In genomic region chr5:39803457-39803856, GRCm38 (mm10) we compare ENCODE assay signal across 17 mouse cellular contexts. TPM values are rescaled to one million over a fixed set of nuclear protein-coding genes. Genes with fewer than 3 reads are reported as not detected.
A peak's percentile ranks its signal among the peaks of the same experiment; 100 is the strongest.
DNase-seq lines count a peak whose midpoint lies in the region; ATAC-seq and TF ChIP-seq lines count a peak whose summit lies in the region.
"Had no signal": no experiment of that assay in that cellular context is flagged by ENCODE, and none has a peak within 500 bp of the region (broad histone marks: within the 10 kb centered on the region; RNA-seq: fewer than 3 reads in every experiment).

No protein-coding gene starts in this region.

- no peak overlapping the region for H3K4me2 ChIP-seq in kidney, embryonic 15.5 days
- H3K4me2 ChIP-seq in forebrain, postnatal 0 days (ENCODE audit: low read depth): no peak overlapping the region
- H3K4me2 ChIP-seq in kidney, embryonic 14.5 days (replicated peaks; ENCODE audit: low read depth, low read length): no peak overlapping the region
- H3K4me2 ChIP-seq: embryonic facial prominence, embryonic 13.5 days; midbrain, embryonic 12.5 days; neural tube, embryonic 13.5 days had no signal

- H3K4me3 ChIP-seq in kidney, embryonic 15.5 days (replicated peaks): no peak overlapping the region
- H3K4me3 ChIP-seq in forebrain, postnatal 0 days (ENCODE audit: low read depth, low read length): no peak overlapping the region
- H3K4me3 ChIP-seq in kidney, embryonic 14.5 days (ENCODE audit: low read length): no peak overlapping the region
- H3K4me3 ChIP-seq: embryonic facial prominence, embryonic 13.5 days; heart, adult 2 months; midbrain, embryonic 12.5 days; neural tube, embryonic 13.5 days had no signal

- H3K9me3 ChIP-seq in kidney, embryonic 15.5 days (replicated peaks): no peaks in the 10 kb centered on the region
- H3K9me3 ChIP-seq in forebrain, postnatal 0 days (ENCODE audit: low read length): no peaks in the 10 kb centered on the region
- H3K9me3 ChIP-seq in kidney, embryonic 14.5 days (ENCODE audit: control insufficient read depth, low read length): no peaks in the 10 kb centered on the region
- H3K9me3 ChIP-seq: embryonic facial prominence, embryonic 13.5 days; midbrain, embryonic 12.5 days; neural tube, embryonic 13.5 days had no signal

- TF ChIP-seq CTCF in forebrain, postnatal 0 days (IDR thresholded peaks at IDR 0.05; ENCODE audit: low read depth): no peak

- no peaks in the 10 kb centered on the region for H3K36me3 ChIP-seq in kidney, embryonic 15.5 days
- H3K36me3 ChIP-seq in forebrain, postnatal 0 days (ENCODE audit: insufficient read depth): no peaks in the 10 kb centered on the region
- no peaks in the 10 kb centered on the region for H3K36me3 ChIP-seq in kidney, embryonic 14.5 days (ENCODE audit: control insufficient read depth, insufficient read depth, low read length)
- H3K36me3 ChIP-seq: embryonic facial prominence, embryonic 13.5 days; midbrain, embryonic 12.5 days; neural tube, embryonic 13.5 days had no signal

- no peak for ATAC-seq in kidney, embryonic 15.5 days (replicated peaks; ENCODE audit: low FRiP score)
- peak; percentile 93 for ATAC-seq in forebrain, postnatal 0 days
- no peak for ATAC-seq in kidney, embryonic 14.5 days (ENCODE audit: low FRiP score, low TSS enrichment)
- ATAC-seq: intestine, postnatal 0 days; lung, postnatal 0 days had no signal

- 61% methylated on average over 3 of the region's 3 CpGs for WGBS in kidney, embryonic 15.5 days
- WGBS in forebrain, postnatal 0 days: 17% methylated on average over 3 of the region's 3 CpGs
- 62% methylated on average over 3 of the region's 3 CpGs for WGBS in kidney, embryonic 14.5 days

- no peak overlapping the region for H3K27ac ChIP-seq in kidney, embryonic 15.5 days
- H3K27ac ChIP-seq in forebrain, postnatal 0 days (ENCODE audit: low read depth, low read length): peak overlapping the region; percentile 60
- no peak overlapping the region for H3K27ac ChIP-seq in kidney, embryonic 14.5 days (ENCODE audit: low read depth, low read length)
- H3K27ac ChIP-seq: embryonic facial prominence, embryonic 13.5 days; heart, adult 2 months; midbrain, embryonic 12.5 days; neural tube, embryonic 13.5 days; stomach, postnatal 0 days had no signal

- no peaks in the 10 kb centered on the region for H3K27me3 ChIP-seq in kidney, embryonic 15.5 days
- no peaks in the 10 kb centered on the region for H3K27me3 ChIP-seq in forebrain, postnatal 0 days (ENCODE audit: insufficient read depth, low read length)
- H3K27me3 ChIP-seq in kidney, embryonic 14.5 days (ENCODE audit: control insufficient read depth, insufficient read depth, low read length): no peaks in the 10 kb centered on the region
- H3K27me3 ChIP-seq: embryonic facial prominence, embryonic 13.5 days; midbrain, embryonic 12.5 days; neural tube, embryonic 13.5 days had no signal

- DNase-seq in kidney, postnatal 10 days: peak; percentile 4
- DNase-seq in forebrain, postnatal 0 days: peak; percentile 83
- peak; percentile 34 for DNase-seq in layer of hippocampus, adult 9-11 months
- DNase-seq in right cerebral cortex, postnatal 10 days (ENCODE audit: low spot score in 2 of 2): peak; percentile 49 to 62
- no peak for DNase-seq in spleen, postnatal 10 days (ENCODE audit: low spot score in 2 of 2)
- DNase-seq in lung, postnatal 36 days: no peak
- DNase-seq: cerebellum, postnatal 25 days; heart, adult 2 months; thymus, postnatal 4 days had no signal

- no peaks in the 10 kb centered on the region for H3K4me1 ChIP-seq in kidney, embryonic 15.5 days
- H3K4me1 ChIP-seq in forebrain, postnatal 0 days (ENCODE audit: insufficient read depth): peaks cover 7% of the 10 kb centered on the region; the same call in 1 of the 2 replicates
- no peaks in the 10 kb centered on the region for H3K4me1 ChIP-seq in kidney, embryonic 14.5 days (ENCODE audit: control insufficient read depth, insufficient read depth, low read length)
- H3K4me1 ChIP-seq: embryonic facial prominence, embryonic 13.5 days; midbrain, embryonic 12.5 days had no signal

- H3K9ac ChIP-seq in kidney, embryonic 15.5 days: no peak overlapping the region
- H3K9ac ChIP-seq in forebrain, postnatal 0 days: no peak overlapping the region; the same call in 1 of the 2 replicates
- H3K9ac ChIP-seq in kidney, embryonic 14.5 days (ENCODE audit: low read depth, low read length): no peak overlapping the region
- H3K9ac ChIP-seq: embryonic facial prominence, embryonic 13.5 days; midbrain, embryonic 12.5 days; neural tube, embryonic 13.5 days had no signal

RNA-seq across cellular contexts. Expression of gene Hs3st1, which starts 48.2 kb away (rescaled TPM):
- polyA plus RNA-seq in kidney, embryonic 15.5 days (2015; fragmentation: Nextera tagmentation; extraction: Ambion mirVana): 4.4 and 5.7 TPM in 2 replicates
- total RNA-seq in forebrain, postnatal 0 days (2014; rRNA removed): 23.9 and 36.7 TPM in 2 replicates
- polyA plus RNA-seq in forebrain, postnatal 0 days (2015; fragmentation: Nextera tagmentation; extraction: Ambion mirVana): 37.6 and 41.9 TPM in 2 replicates
- 4.0 and 5.0 TPM in 2 replicates for polyA plus RNA-seq in kidney, embryonic 14.5 days (2014; fragmentation: Nextera tagmentation; extraction: Ambion mirVana)

Comparison
In these comparisons a context has a peak if more than half of its experiments do, and no peak if none do; other contexts are left out.
1. DNase-seq: peak in kidney, postnatal 10 days (single experiment), forebrain, postnatal 0 days (single experiment), layer of hippocampus, adult 9-11 months (single experiment) and right cerebral cortex, postnatal 10 days (2 of 2); none in spleen, postnatal 10 days (0 of 2) and lung, postnatal 36 days (single experiment).